7 mouse cellular contexts compared by ENCODE assay signal in genomic region chr7:80026118-80026989, GRCm38 (mm10). TPM values are rescaled to one million over a fixed set of nuclear protein-coding genes. Genes with fewer than 3 reads are reported as not detected.
A peak's percentile ranks its signal among the peaks of the same experiment; 100 is the strongest.
DNase-seq lines count a peak whose midpoint lies in the region; TF ChIP-seq lines count a peak whose summit lies in the region.

No protein-coding gene starts in this region.

- peak overlapping the region; percentile 97 for H3K27ac ChIP-seq in ES-Bruce4 (ENCODE audit: insufficient read depth, low read length)
- H3K27ac ChIP-seq in embryonic fibroblast, embryonic 13.5 days (ENCODE audit: insufficient read depth, low read length) = peak overlapping the region; percentile 91

- no peak for TF ChIP-seq CTCF in ES-Bruce4 (IDR thresholded peaks at IDR 0.05; ENCODE audit: low read depth, low read length)
- no peak for TF ChIP-seq CTCF in embryonic fibroblast, embryonic 13.5 days (IDR thresholded peaks at IDR 0.05; ENCODE audit: borderline replicate concordance, insufficient read depth, low read length)

- H3K4me1 ChIP-seq in ES-Bruce4 (ENCODE audit: control insufficient read depth, insufficient read depth, low read length) = peaks cover 12% of the 10 kb centered on the region
- peaks cover 10% of the 10 kb centered on the region; the same call in 1 of the 2 replicates for H3K4me1 ChIP-seq in embryonic fibroblast, embryonic 13.5 days (ENCODE audit: control insufficient read depth, insufficient read depth, low read length)

- no peaks in the 10 kb centered on the region for H3K27me3 ChIP-seq in ES-Bruce4 (ENCODE audit: control insufficient read depth, insufficient read depth, low read length, poor library complexity, severe bottlenecking)

- TF ChIP-seq POLR2A in ES-Bruce4 (IDR thresholded peaks at IDR 0.05; ENCODE audit: insufficient read depth, low read length) = no peak
- peak; percentile 81 for TF ChIP-seq POLR2A in embryonic fibroblast, embryonic 13.5 days (IDR thresholded peaks at IDR 0.05; ENCODE audit: low read depth, low read length)

- H3K9ac ChIP-seq in ES-Bruce4 (ENCODE audit: low read depth, poor library complexity, severe bottlenecking) = peak overlapping the region; percentile 95

- peak overlapping the region; percentile 93 for H3K4me3 ChIP-seq in ES-Bruce4 (ENCODE audit: low read depth, low read length)
- peak overlapping the region; percentile 65 for H3K4me3 ChIP-seq in embryonic fibroblast, embryonic 13.5 days (ENCODE audit: insufficient read depth, low read length)

- peak; percentile 72 for DNase-seq in adrenal gland, postnatal 14 days
- DNase-seq in heart, postnatal 14 days = peak; percentile 65 to 74
- peak; percentile 47 to 49 for DNase-seq in layer of hippocampus, postnatal 25 days (ENCODE audit: extremely low spot score in 1 of 2, low spot score in 1 of 2)
- DNase-seq in lung, postnatal 4 days = peak; percentile 66 to 77
- peak; percentile 68 for DNase-seq in right cerebral cortex, postnatal 4 days

- H3K36me3 ChIP-seq in ES-Bruce4 (ENCODE audit: control insufficient read depth, insufficient read depth, low read length, poor library complexity, severe bottlenecking) = no peaks in the 10 kb centered on the region

- no peaks in the 10 kb centered on the region for H3K9me3 ChIP-seq in ES-Bruce4 (replicated peaks; ENCODE audit: control insufficient read depth, insufficient read depth, low read length, poor library complexity, severe bottlenecking)

- intact Hi-C loops in heart, postnatal 14 days (cut with DNase I) = loop anchor here (2.0 to 10.0 kb wide), 2 partner anchors 30 to 188 kb away; no protein-coding TSS in a partner anchor

- TF ChIP-seq EP300 in ES-Bruce4 (IDR thresholded peaks at IDR 0.05; ENCODE audit: insufficient read depth, low read depth, low read length) = no peak

RNA-seq across cellular contexts. Expression of gene Zfp710, which starts 1.7 kb away (rescaled TPM):
- polyA plus RNA-seq in ES-Bruce4 (2011; ENCODE audit: insufficient read depth, insufficient read length, low read depth, missing spikeins) = 80.1 and 86.7 TPM in 2 replicates
- 21.3 and 25.6 TPM in 2 replicates for total RNA-seq in adrenal gland, postnatal 14 days (2021)
- 7.7 and 8.7 TPM in 2 replicates for polyA plus RNA-seq in embryonic fibroblast, embryonic 13.5 days (2011; ENCODE audit: insufficient read length, low read depth, missing spikeins)
- 10 to 100 TPM; 21.6 to 27.4 TPM for total RNA-seq in heart, postnatal 14 days (2021)
- 10 to 100 TPM; 20.9 to 22.9 TPM for total RNA-seq in layer of hippocampus, postnatal 25 days (2021)

Comparison
In these comparisons a context has a peak if more than half of its experiments do, and no peak if none do; other contexts are left out.
1. Peak in every context shown above with its lines: DNase-seq, H3K4me3 ChIP-seq and H3K27ac ChIP-seq.